Mouse (Mus musculus) lung, embryonic 16.5 days (tissue): ENCODE data around the gene 4931409K22Rik. TPM values are rescaled to one million over a fixed set of nuclear protein-coding genes. Genes with fewer than 3 reads are reported as not detected.

Source experiments
- ATAC-seq: fragments of 200-750 bp; cut with Nextera tagmentation; 2 replicates; pipeline ENCODE4 v1.8.0; 2017; ENCODE audit warnings: low read depth, mild to moderate bottlenecking, moderate library complexity
- H3K27ac ChIP-seq: fragments of 300-500 bp; sonication (generic); 2 replicates; pipeline ENCODE4 v1.5.1; 2014; ENCODE audit warnings: mild to moderate bottlenecking, control low read depth, low read length
- H3K27me3 ChIP-seq: fragments of 300-500 bp; sonication (generic); 2 replicates; pipeline ENCODE4 v1.6.1; 2014; ENCODE audit warnings: low read depth, low read length, mixed read lengths; ENCODE audit not compliant: control insufficient read depth, insufficient read depth
- H3K36me3 ChIP-seq: fragments of 300-500 bp; sonication (generic); 2 replicates; pipeline ENCODE4 v1.6.1; 2014; ENCODE audit warnings: low read length; ENCODE audit not compliant: control insufficient read depth, insufficient read depth
- H3K4me1 ChIP-seq: fragments of 300-500 bp; sonication (generic); replicated peaks from 2 replicates; pipeline ENCODE4 v1.6.1; 2014; ENCODE audit warnings: low read length, mixed read lengths; ENCODE audit not compliant: control insufficient read depth, insufficient read depth
- H3K4me2 ChIP-seq: fragments of 300-500 bp; sonication (generic); 2 replicates; pipeline ENCODE4 v1.6.1; 2014; ENCODE audit warnings: low read depth, low read length, control low read depth
- H3K4me3 ChIP-seq: fragments of 300-500 bp; sonication (generic); 2 replicates; pipeline ENCODE4 v1.5.1; 2014; ENCODE audit warnings: mild to moderate bottlenecking, low read length, control low read depth
- H3K9ac ChIP-seq: fragments of 300-500 bp; sonication (generic); 2 replicates; pipeline ENCODE4 v1.6.1; 2014; ENCODE audit warnings: low read length, control low read depth
- H3K9me3 ChIP-seq: fragments of 300-500 bp; sonication (generic); 2 replicates; pipeline ENCODE4 v1.6.1; 2016; ENCODE audit warnings: low read length; ENCODE audit not compliant: control insufficient read depth
- WGBS: fragments of 180-500 bp; shearing (Covaris S2); extraction: QIAGEN DNeasy Blood & Tissue Kit; methylation state at CpG from one replicate; pipeline ENCODE4 v1.1.7; 2014; 5-methylcytosine and 5-hydroxymethylcytosine counted together
- polyA plus RNA-seq: library from polyadenylated mRNA; unstranded; fragments of >200 nt; fragmentation: Nextera tagmentation; extraction: Ambion mirVana; gene quantifications from 2 replicates; pipeline ENCODE4 v1.2.1, GENCODE M21; 2015

4931409K22Rik gene
- polyA plus RNA-seq, 1 experiment from 2014 or later, result not detected

GRCm38 (mm10) chr5:24524522-24524921, 32.1 kb downstream of the 4931409K22Rik start:
- no peaks in the 10 kb centered on the region for H3K36me3 ChIP-seq
- H3K4me1 ChIP-seq, result peaks cover 12% of the 10 kb centered on the region
- H3K27ac ChIP-seq, result no peak overlapping the region
- no peaks in the 10 kb centered on the region for H3K9me3 ChIP-seq
- ATAC-seq, result no peak
- H3K4me3 ChIP-seq, result no peak overlapping the region
- peaks cover 85% of the 10 kb centered on the region for H3K27me3 ChIP-seq
- 14% methylated on average over 4 of the region's 4 CpGs for WGBS
- no peak overlapping the region for H3K9ac ChIP-seq
- no peak overlapping the region for H3K4me2 ChIP-seq

GRCm38 (mm10) chr5:24523806-24524205, 32.8 kb downstream of the 4931409K22Rik start:
- peaks cover 12% of the 10 kb centered on the region for H3K4me1 ChIP-seq
- no peak overlapping the region for H3K27ac ChIP-seq
- 55% methylated on average over 8 of the region's 8 CpGs for WGBS
- H3K4me3 ChIP-seq, result no peak overlapping the region
- ATAC-seq, result no peak
- H3K9ac ChIP-seq, result no peak overlapping the region
- no peak overlapping the region for H3K4me2 ChIP-seq
- H3K36me3 ChIP-seq, result no peaks in the 10 kb centered on the region
- H3K27me3 ChIP-seq, result peaks cover 78% of the 10 kb centered on the region
- H3K9me3 ChIP-seq, result no peaks in the 10 kb centered on the region

DNA sequence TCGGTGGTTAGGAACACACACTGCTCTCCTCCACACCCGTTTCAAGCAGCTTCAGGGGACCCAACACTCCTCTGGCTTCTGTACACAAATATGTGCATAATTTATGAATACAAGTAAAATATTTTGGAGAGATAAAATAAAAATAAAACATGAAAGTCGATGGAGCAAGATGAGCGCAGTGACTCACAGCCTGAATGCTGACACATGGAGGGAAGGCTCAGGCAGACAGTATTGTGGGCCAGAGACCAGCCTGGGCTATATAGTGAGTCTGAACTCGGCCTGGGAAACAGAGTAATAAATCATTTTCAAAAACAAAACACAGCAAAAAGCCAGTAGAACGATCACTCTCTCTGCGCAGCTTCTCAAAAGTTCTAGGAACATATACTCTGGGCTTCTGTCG, 35.2 kb downstream of the 4931409K22Rik start:
- Histone ChIP-seq H3K9ac (no peak overlapping the region), H3K36me3 (no peaks in the 10 kb centered on the region), H3K27me3 (peaks cover 56% of the 10 kb centered on the region), H3K4me1 (peaks cover 4% of the 10 kb centered on the region), H3K4me2 (no peak overlapping the region), H3K9me3 (no peaks in the 10 kb centered on the region), H3K27ac (no peak overlapping the region), H3K4me3 (no peak overlapping the region)
- 53% methylated on average over 8 of the region's 8 CpGs for WGBS
- ATAC-seq, result no peak

DNA sequence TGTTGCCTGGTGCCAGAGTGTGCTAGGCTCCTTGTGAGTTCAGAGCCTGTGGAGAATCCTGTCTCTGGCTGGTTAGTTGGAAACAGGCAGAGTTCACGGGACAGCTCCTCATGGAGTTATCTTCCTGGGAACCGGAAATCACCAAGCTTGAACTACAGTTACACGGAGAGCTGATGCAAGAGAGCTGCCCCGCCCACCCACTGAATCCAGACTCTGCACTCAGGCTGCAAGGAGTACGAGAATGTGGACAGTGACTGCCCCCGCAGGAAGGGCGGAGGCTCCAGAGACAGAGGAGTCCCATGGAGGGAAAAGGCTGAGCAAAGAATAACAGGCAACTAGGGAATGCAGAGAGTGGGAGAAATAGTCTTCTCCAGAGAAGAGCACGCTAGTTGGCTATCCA, 44.3 kb downstream of the 4931409K22Rik start:
- 22% methylated on average over 8 of the region's 8 CpGs for WGBS
- ATAC-seq, result peak; percentile 62
- H3K27me3 ChIP-seq, result peaks cover 2% of the 10 kb centered on the region; the same call in 1 of the 2 replicates
- no peak overlapping the region for H3K4me3 ChIP-seq
- H3K4me1 ChIP-seq, result no peaks in the 10 kb centered on the region; the same call in 1 of the 2 replicates
- H3K9ac ChIP-seq, result no peak overlapping the region
- H3K9me3 ChIP-seq, result no peaks in the 10 kb centered on the region
- H3K36me3 ChIP-seq, result no peaks in the 10 kb centered on the region
- H3K4me2 ChIP-seq, result no peak overlapping the region
- no peak overlapping the region for H3K27ac ChIP-seq

- Histone ChIP-seq H3K4me3 (no peak overlapping the region), H3K9ac (no peak overlapping the region), H3K4me1 (no peaks in the 10 kb centered on the region; the same call in 1 of the 2 replicates)
Measured at GRCm38 (mm10) chr5:24510635-24511034, 46.0 kb downstream of the 4931409K22Rik start.

DNA sequence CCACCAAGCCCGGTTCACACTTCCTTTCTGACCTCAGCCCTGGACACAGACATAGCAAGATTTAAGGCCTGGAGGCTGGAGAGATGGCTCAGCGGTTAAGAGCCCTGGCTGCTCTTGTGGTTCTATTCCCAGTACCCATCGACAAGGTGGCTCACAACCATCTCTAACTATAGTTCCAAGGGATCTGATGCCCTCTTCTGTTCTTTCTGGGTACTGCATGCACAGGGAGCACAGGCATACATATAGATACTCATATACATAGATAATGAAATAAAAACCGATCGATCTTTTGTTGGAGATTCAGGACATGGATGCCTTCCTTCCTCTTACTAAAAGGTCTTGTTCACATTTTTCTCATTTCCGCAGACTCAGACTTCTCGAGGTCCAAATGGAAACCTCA, 48.2 kb downstream of the 4931409K22Rik start:
- ATAC-seq, result no peak
- H3K4me2 ChIP-seq, result no peak overlapping the region
- no peaks in the 10 kb centered on the region for H3K36me3 ChIP-seq
- H3K27ac ChIP-seq, result no peak overlapping the region
- no peak overlapping the region for H3K9ac ChIP-seq
- H3K4me3 ChIP-seq, result no peak overlapping the region
- H3K27me3 ChIP-seq, result no peaks in the 10 kb centered on the region; the same call in 1 of the 2 replicates
- H3K9me3 ChIP-seq, result no peaks in the 10 kb centered on the region
- H3K4me1 ChIP-seq, result no peaks in the 10 kb centered on the region; the same call in 1 of the 2 replicates
- WGBS, result 90% methylated on average over 7 of the region's 7 CpGs

More at GRCm38 (mm10) chr5:24510635-24511034, 46.0 kb downstream of the 4931409K22Rik start:
- 42% methylated on average over 11 of the region's 11 CpGs for WGBS
- H3K36me3 ChIP-seq, result no peaks in the 10 kb centered on the region
- no peaks in the 10 kb centered on the region for H3K27me3 ChIP-seq
- H3K27ac ChIP-seq, result no peak overlapping the region
- no peaks in the 10 kb centered on the region for H3K9me3 ChIP-seq
- ATAC-seq, result no peak
- no peak overlapping the region for H3K4me2 ChIP-seq

DNA sequence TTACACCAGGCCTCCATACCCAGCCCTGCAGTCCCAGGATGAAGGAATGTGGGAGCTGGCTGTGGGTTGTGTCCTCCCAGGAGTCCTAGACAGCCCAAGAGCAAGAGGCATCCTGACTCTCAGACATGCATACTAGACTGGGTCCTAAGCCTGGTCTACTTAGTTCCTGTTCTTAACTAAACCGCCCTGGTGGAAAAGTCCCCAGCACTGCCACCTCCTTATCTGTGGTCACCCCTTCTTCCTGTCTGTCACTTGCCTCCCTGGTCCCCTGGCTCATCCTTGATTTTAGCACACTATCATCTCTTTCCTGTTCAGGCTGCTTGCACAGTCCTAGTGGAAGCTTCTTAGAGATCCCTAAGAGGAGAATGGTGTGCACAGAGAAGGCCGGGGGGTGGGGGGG, 51.1 kb downstream of the 4931409K22Rik start:
- H3K36me3 ChIP-seq, result peaks cover 12% of the 10 kb centered on the region
- H3K4me2 ChIP-seq, result no peak overlapping the region
- no peak overlapping the region for H3K4me3 ChIP-seq
- H3K4me1 ChIP-seq, result no peaks in the 10 kb centered on the region
- no peak for ATAC-seq
- no peak overlapping the region for H3K9ac ChIP-seq
- no peak overlapping the region for H3K27ac ChIP-seq
- 48% methylated on average over 2 of the region's 2 CpGs for WGBS
- no peaks in the 10 kb centered on the region; the same call in 1 of the 2 replicates for H3K27me3 ChIP-seq
- no peaks in the 10 kb centered on the region for H3K9me3 ChIP-seq

DNA sequence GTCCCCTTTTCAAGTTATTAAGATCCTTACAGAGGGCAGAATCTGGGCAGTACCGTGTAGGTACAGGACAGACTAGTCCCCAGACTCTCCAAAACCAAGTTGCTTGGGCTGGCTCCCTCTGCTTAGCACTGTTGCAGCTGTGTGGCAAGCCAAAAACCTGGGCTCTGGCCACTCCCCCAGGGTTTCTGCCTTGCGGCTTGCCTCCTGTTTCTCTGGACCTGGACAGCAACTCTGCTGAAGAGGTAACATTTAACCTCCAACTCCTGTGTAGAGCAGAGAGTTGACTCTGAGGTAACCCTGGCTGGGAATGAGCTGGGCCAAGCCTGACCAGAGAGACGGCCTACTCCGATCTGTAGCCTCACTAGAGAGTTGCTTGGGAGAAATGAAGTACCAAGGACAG, 53.8 kb downstream of the 4931409K22Rik start:
- WGBS, result 50% methylated on average over 4 of the region's 4 CpGs
- Histone ChIP-seq H3K9me3 (no peaks in the 10 kb centered on the region), H3K27ac (no peak overlapping the region), H3K9ac (no peak overlapping the region), H3K4me1 (no peaks in the 10 kb centered on the region), H3K4me2 (no peak overlapping the region), H3K36me3 (peaks cover 28% of the 10 kb centered on the region), H3K27me3 (no peaks in the 10 kb centered on the region; the same call in 1 of the 2 replicates), H3K4me3 (no peak overlapping the region)
- ATAC-seq, result no peak

GRCm38 (mm10) chr5:24500851-24501250, 55.8 kb downstream of the 4931409K22Rik start:
- 66% methylated on average over 11 of the region's 11 CpGs for WGBS
- no peak overlapping the region for H3K9ac ChIP-seq
- H3K4me1 ChIP-seq, result no peaks in the 10 kb centered on the region
- no peaks in the 10 kb centered on the region; the same call in 1 of the 2 replicates for H3K27me3 ChIP-seq
- H3K27ac ChIP-seq, result no peak overlapping the region
- ATAC-seq, result no peak
- no peak overlapping the region for H3K4me3 ChIP-seq
- no peaks in the 10 kb centered on the region for H3K9me3 ChIP-seq
- no peak overlapping the region for H3K4me2 ChIP-seq
- H3K36me3 ChIP-seq, result peaks cover 32% of the 10 kb centered on the region

GRCm38 (mm10) chr5:24499113-24499512, 57.5 kb downstream of the 4931409K22Rik start:
- no peaks in the 10 kb centered on the region for H3K27me3 ChIP-seq
- H3K9me3 ChIP-seq, result no peaks in the 10 kb centered on the region
- no peak overlapping the region for H3K4me2 ChIP-seq
- H3K9ac ChIP-seq, result no peak overlapping the region
- no peak for ATAC-seq
- WGBS, result 76% methylated on average over 10 of the region's 10 CpGs
- no peak overlapping the region for H3K4me3 ChIP-seq
- H3K4me1 ChIP-seq, result no peaks in the 10 kb centered on the region
- peaks cover 39% of the 10 kb centered on the region for H3K36me3 ChIP-seq
- H3K27ac ChIP-seq, result no peak overlapping the region
